Mouse (Mus musculus) brain, embryonic 18.5 days (tissue): ENCODE results near the gene Itgal.
"Not testable (repeated sequence)": the region's sequence is repeated elsewhere in the genome, so short reads cannot be mapped to it uniquely, and the experiment has no call there.

Experiments
- DNase-seq: peaks from one replicate; pipeline ENCODE4 v3.0.0-alpha.2; 2012; ENCODE audit warnings: low read depth, low spot score

Itgal gene

DNA sequence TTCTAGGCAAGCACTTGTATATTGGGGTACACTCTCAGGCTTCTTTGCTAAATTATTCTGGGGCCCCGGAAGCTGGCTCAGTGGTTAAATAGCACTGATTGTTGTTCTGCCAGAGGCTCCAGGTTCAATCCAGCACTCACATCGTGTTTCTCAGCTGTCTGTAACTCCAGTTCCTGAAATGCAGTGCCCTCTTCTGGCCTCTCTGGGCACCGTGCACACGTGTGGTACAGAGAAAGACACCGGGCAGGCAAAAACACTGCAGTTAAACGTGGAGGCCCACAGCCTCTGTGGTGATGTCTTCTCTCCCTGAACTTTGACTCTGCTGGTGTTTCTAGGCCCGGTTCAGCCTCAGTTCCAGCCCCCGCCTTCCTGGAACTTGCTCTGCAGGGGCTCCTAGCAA, 17.7 kb upstream of the Itgal start:
- no peak for DNase-seq

DNA sequence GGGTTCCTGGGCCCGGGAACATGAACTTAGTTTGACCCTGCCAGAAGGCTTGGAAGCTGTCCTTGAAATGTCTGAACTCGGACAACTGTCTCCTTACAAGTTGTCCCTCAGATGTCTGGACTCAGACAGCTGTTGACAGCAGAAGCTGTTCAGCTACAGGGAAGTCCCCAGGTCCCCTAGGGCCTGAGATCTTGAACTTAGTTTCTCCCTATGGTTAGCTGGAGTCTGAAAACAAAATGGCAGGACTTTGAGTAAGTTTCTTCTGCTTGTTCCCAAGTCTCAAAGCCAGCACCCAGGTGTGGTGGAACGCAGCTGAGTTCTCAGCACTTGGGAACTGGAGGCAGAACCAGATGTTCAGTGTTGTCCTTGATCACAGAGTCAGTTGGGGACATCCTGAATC, 16.0 kb upstream of the Itgal start:
- DNase-seq: no peak

DNA sequence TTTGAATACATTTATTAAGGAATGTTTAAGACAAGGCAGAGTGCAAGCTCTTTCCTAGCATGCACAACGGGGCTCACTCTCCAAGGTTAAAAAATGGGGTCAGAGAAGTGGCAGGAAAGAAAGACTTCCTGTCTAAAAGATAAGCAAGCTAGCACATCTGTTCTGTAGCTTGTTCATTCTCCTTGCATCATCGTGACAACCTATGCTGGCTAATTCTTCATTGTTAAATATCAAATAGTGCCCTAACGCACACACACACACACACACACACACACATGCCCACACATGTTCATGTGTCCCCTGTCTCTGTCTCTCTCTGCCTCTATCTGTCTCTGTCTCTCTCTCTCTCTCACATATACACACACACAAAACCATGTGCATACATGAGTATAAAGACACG, 14.9 kb upstream of the Itgal start:
- no peak for DNase-seq

DNA sequence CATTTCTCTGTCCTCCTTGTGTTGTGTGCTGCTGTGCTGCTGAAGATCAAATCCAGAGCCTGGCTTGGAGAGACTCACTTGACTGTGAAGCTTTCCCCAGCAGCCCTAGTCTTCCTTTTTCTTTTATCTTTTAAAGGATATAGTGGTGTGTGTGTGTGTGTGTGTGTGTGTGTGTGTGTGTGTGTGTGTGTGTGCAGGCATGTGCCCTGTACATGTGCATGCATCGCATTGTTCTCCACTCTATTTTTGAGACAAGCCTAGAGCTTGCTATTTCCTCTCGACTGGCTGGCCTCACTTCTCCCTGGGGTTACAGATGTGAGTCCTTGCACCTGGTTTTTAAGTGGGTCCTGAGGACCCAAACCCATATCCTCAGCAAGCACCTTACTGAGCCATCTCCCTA, 13.9 kb upstream of the Itgal start:
- no peak for DNase-seq

DNA sequence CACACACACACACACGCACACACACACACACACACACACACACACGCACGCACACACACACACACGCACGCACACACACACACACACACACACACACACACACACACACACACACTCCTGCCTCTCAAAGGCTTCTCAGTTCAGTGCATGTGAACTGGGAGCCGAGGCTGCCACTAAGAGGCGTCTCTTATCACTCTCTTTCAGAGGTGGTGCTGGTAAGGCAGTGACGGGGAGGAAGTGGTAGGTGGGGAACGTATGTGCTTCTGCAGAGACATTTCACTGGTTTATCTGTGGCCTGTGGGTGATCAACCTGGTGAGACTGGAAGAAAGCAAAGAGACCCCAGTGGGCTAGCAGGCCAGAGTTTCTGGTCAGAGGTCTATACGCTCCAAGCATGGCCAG, 10.9 kb upstream of the Itgal start:
- DNase-seq: no peak

DNA sequence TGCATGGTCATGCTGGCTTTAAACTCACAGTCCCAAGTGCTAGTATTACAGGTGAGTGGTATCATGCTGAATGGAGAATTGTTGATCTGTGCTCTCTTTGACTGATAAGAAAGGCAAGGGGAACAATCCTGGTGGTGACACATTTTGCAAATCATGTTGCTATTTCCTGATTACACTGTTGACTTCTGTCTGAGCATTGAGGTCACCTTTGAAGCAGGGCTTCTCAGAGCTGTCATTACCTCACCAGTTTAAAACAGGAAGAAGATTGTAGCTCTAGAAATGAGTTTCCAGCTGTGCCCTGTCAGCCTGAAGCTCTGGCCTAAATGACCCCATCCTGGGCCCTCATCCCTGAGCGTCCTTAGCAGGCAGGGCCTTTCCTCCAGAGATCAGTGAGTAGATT, 8.1 kb upstream of the Itgal start:
- DNase-seq: no peak

DNA sequence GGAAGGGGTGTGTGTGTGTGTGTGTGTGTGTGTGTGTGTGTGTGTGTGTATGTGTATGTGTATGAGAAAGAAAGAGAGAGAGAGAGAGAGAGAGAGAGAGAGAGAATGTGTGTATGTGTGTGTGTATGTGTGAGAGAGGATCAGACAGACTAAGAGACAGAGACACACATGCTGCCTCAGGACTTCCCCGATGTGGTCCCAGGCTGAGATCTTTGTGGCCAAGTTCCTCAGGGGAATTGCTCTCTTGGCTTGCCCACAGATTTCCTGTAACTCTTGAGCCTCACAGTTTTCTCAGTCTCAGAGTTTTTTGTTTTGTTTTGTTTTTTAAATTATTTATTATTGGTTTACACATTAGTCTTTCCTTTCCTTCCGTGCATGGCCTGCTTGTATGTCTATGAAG, 6.8 kb upstream of the Itgal start:
- DNase-seq: no peak

DNA sequence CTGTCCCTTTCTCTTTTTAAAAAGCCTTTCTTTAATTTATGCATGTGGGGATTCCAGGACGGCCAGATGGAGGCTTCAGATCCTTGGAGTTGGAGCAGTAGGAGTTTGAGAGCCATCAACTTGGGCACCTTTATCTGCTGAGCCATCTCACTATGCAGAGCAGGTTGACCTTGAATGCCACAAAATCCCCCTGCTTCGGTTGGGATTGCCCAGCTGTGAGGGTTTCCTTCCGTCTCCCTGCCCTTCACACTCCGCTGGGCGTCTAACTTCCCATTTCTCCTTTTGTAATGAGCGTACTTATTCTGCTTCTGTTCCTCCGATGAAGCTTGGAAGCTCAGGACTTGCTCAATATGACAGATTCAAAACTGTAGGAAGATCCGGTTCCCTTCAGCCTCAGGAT, 5.9 kb upstream of the Itgal start:
- DNase-seq: no peak

DNA sequence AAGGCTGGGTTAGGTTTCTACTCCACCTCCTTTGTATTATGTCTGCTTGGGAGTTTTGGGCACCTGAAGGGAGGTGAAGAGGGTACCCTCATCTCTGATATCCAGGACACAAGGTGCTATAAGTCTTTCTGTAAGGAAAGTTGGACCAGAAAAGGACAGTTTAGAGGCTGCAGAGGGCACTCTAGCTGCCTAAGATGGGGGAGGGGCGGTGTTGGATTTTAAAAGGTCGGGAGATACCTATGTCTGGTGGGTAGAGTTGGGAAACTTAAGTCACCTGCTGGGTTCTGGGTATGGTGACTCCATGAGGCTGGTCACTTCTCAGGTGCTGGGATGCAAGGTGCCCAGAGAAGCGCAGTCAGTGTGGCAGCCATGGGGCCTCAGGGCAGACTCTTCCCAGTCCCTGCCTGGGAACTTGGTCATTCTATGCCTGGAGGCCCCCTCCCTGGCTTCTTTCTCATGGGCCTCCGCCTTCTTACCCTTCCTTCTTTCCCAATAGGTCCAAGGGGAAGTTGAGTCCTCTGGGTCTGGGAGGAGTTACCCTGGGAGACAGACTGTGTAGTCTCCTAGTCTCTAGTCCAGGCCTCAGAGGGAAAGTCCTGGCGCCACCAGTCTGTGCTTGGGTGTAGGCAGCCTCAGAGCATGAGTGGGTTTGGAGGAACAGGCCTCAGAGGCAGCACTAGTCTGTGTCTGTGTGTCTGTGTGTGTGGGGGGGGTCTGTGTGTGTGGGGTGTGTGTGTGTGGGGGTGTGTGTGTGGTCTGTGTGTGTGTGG, 911 bp downstream of the Itgal start:
- no peak for DNase-seq

DNA sequence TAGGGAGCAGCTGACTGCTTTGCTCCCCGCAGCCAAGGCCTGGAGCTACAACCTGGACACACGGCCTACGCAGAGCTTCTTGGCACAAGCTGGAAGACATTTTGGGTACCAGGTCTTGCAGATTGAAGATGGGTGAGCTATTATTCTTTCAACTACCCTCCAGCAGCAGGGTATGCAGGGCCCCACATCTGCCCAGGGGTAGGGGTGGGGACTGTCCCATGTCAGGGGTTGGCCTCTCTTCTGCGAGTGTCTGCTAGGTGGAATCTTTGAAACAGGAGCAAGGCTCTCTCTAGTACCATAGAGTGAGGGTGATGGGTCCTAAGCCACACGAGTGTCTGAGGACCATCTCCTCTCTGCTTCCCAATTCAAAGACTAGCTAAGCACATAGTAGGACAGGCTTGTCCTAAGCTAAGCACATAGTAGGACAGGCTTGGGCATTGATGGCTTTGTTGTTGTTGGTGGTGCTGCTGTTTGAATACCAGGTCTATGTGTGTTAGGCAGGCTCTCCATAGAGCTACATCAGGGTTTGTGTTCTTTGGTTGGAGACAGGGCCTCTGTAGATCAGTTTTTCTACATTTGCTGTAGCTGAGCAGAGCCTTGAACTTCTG, 1.6 kb downstream of the Itgal start:
- no peak for DNase-seq

DNA sequence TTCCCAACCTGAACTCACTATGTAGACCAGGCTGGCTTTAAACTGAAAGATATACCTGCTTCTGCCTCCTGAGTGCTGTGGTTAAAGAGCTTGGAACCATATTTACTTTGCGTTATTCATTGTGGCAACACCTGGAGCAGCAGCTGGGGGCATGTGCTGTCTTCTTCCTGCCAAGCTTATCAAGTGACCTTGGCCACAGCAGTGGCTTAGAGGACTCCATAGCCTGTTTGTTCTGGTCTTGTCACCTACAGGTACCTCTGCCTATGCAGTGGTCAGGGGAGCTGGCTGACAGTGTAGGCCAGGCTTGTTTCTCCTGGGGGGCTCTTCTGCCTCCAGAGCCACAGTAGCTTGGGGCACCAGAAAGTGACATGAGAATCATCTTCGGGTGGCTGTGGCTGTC, 12.4 kb downstream of the Itgal start:
- no peak for DNase-seq

DNA sequence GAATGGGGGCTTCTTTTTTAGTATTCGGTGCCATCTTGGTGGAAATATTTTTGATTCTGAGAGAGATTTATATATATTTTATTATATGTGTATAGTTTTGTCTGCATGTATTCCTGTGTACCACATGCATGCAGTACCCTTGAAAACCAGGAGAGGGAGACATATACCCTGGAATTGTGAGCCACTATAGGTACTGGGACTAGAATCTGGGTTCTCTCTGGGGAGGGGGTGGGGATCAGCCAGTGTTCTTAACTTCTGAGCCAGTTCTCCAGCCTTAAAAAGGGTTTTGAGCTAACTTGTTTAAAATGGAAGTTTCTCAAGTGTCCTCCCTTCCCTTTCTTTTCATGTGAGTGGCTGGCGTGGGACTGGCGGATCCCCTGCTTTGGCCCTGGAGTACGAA, 12.8 kb downstream of the Itgal start:
- DNase-seq: peak; percentile 37

DNA sequence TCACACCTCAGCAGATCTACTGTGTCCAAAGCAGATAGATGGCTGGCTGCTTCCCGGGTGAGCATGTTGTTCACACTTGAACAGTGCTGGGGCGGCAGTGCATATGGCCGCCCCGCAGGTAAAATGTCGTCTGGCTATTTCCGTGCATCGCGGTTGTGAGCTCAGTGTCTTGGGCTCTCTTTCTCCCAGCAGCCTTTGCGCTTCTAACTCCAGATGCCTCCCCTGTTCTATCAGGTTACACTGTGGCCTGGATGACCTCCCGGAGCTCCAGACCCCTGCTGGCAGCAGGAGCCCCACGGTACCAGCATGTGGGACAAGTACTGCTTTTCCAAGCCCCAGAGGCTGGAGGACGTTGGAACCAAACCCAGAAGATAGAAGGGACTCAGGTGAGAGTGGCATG, 13.9 kb downstream of the Itgal start:
- DNase-seq: no peak

DNA sequence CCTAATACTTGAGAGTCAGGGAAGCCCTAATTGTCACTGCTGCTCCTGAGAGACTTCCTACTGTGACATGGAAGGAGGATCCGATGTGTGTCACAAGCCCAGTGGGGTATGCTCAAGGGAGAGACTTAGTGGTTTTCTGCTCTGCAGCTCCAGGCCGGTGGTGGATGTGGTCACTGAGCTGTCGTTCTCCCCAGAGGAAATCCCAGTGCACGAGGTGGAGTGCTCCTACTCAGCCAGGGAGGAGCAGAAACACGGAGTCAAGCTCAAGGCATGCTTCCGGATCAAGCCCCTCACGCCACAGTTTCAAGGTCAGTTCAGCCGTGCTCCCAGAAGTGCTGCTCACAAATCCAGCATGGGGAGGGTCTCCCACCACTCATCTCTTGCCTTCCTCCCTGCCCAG, 17.9 kb downstream of the Itgal start:
- no peak for DNase-seq

DNA sequence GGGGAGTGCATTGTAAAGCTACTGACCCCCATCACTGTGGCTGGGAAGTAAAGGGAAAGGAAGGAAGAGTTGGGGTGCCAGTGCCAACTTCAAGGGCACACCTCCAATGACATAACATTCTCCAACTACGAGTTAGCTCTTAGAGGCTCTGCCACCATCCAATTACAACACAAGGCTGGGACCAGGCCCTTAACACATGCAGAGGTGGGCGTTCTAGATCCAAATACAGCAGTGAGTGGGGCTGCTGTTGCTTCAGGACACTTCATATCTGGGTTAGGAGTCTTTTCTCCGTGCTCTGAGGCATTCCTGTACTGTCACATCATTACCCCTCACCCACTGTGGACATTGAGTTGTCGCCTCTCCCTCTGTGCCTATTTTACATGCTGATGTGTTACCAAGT, 25.0 kb downstream of the Itgal start:
- no peak for DNase-seq

DNA sequence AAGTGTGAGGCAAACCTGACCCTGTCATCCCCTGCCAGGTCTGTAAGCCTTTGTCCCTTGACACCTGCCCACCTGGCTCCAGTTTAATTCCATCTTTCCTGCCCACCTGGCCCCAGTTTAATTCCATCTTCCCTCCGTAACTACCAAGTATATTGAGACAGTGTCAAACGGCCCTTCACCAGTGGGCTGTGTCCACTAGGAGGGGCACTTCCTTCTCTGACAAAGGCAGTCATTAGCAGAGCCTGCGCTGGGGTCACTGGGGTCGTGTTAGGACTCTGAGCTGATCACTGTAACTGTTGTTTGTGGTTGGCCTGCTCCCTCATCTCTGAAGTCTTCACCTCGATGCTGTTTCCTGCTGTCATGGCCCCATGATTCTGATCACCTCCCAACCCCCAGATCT, 26.0 kb downstream of the Itgal start:
- no peak for DNase-seq

DNA sequence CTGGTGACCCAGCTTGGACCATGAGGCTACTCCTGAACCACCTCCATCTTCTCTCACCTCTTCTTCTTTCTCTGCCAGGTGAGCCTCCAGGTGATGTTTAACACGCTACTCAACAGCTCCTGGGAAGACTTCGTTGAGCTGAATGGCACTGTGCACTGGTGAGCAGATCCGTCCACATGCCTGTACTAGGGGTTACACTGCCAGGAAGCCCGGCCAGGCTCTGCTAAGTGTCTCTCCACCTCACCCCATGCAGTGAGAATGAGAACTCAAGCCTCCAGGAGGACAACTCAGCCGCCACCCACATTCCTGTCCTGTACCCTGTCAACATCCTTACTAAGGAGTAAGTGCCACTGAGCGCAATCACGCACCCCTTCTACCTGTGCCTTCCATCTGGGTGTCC, 28.9 kb downstream of the Itgal start:
- no peak for DNase-seq

DNA sequence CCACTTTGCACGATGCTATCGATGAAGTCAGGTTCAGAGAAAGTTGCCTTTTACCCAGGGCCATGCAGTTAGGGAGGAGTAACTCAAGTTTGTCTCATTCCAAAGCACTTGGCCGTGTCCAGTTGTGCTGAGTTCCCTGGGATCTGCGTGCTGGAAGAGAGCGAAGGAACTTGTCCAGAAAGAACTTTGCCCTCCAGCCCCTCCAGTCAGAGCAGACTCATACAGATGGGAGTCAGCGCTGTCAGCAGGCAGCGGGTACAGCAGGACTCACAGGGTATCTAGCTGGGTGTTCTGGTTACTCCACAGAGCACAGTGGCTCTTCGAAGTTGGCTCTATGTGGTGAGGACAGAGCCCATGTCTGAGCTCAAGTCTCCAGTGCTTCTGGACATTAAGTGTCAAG, 29.5 kb downstream of the Itgal start:
- DNase-seq: no peak

DNA sequence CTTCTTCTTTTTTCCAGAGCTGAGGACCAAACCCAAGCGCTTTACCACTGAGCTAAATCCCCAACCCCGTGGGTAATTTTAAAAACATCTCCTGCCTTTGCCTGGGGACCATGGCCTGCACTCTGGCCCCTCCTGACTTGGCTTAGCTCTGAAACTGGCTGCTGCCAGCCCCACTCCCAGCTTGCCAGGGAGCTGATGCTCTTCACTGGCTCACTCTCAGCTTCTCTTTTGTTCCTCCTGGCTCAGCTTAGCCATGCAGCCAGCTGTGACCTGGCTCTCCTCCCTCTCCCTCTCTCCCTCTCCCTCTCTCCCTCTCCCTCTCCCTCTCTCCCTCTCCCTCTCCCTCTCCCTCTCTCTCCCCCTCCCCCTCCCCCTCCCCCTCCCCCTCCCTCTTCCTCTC, 30.6 kb downstream of the Itgal start:
- peak; percentile 36 for DNase-seq

DNA sequence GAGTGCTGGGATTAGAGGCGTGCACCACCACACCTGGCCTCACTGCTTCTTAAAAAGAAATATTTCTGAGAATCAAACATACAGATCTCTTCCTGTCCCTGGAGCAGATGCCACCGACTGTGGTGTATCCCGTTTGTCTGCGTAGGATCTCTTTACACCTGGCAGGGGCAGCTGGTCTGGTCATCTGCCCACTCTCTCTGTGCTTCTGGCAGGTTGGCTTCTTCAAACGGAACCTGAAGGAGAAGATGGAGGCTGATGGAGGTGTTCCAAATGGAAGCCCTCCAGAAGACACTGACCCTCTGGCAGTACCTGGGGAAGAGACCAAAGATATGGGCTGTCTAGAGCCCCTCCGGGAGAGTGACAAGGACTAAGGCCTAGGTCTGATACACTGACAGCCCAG, 37.2 kb downstream of the Itgal start:
- no peak for DNase-seq

DNA sequence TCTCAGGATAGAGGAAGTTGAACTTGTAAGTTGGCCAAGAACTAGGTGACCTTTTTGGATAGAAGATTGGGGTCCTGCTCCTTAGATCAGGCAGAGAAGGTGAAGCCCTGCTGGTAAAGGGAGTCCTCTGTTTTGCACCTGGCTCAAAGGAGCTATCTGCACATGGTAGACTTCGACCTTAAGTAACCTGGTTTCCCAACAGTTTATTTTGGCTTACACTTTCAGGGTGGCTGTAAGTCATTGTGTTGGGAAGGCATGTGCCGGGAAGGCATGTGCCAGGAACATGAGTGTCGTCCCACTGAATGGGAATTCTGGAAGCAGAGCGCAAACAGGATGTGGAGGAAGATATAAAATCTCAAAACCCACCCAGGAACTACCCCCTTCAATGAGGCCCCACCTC, 39.5 kb downstream of the Itgal start:
- DNase-seq: no peak

DNA sequence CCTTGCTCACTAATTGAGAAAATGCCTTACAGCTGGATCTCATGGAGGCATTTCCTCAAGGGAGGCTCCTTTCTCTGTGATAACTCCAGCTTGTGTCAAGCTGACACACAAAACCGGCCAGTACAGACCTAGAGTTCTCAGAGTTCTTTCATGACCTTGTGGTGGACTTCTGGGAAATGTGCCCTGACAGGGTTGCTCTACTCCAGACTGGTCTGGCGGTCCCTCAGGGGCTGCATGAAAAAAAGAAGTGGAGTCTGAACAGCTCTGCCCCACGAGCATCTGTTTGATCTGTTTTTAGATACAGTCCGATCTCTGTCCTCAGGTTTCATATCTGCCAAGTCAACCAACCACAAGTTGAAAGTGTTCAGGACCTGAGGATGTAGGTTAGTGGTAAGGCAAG, 41.6 kb downstream of the Itgal start:
- no peak for DNase-seq

DNA sequence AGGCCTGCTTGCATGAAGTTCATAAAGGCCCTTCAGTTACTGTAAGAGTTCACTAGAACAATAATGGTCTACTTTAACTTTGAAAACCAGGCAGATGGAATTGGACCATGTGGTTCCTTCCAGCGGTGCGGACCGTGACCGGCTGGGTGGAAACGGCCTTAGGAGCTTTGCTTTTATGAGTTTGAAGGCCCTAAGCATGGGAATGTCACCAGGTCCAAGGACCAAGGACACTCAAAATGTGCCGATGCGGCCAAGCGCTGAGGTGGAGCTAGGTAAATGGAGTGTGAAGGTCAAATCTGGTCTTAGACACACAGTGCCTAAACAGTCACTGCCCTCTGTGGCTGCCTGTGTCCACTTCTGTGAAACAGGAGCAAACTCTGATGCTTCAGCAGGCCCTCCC, 45.3 kb downstream of the Itgal start:
- DNase-seq: no peak

DNA sequence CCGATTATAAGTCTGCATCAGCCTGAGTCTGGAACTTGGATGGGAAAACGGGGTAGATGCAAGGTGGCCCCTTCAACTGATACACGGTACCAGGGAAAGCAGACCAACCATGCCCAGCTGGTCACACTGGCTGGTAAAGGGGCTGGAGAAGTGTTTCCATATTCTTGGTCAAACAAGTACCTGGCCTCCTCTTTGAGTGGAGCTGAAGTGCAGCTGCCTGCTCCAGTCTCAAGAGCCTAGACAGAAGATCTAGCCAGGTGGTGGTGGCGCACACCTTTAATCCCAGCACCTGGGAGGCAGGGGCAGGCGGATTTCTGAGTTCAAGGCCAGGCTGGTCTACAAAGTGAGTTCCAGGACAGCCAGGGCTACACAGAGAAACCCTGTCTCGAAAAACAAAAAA, 45.8 kb downstream of the Itgal start:
- not testable (repeated sequence) for DNase-seq
